Mouse (Mus musculus) lung, embryonic 16.5 days (tissue): ENCODE measurements around the gene Aldoc. TPM values are rescaled to one million over a fixed set of nuclear protein-coding genes. Genes with fewer than 3 reads are reported as not detected.

Source experiments
- ATAC-seq: fragments of 200-750 bp; cut with Nextera tagmentation; 2 replicates; pipeline ENCODE4 v1.8.0; 2017; ENCODE audit warnings: low read depth, mild to moderate bottlenecking, moderate library complexity
- H3K27ac ChIP-seq: fragments of 300-500 bp; sonication (generic); 2 replicates; pipeline ENCODE4 v1.5.1; 2014; ENCODE audit warnings: mild to moderate bottlenecking, control low read depth, low read length
- H3K27me3 ChIP-seq: fragments of 300-500 bp; sonication (generic); 2 replicates; pipeline ENCODE4 v1.6.1; 2014; ENCODE audit warnings: low read depth, low read length, mixed read lengths; ENCODE audit not compliant: control insufficient read depth, insufficient read depth
- H3K36me3 ChIP-seq: fragments of 300-500 bp; sonication (generic); 2 replicates; pipeline ENCODE4 v1.6.1; 2014; ENCODE audit warnings: low read length; ENCODE audit not compliant: control insufficient read depth, insufficient read depth
- H3K4me1 ChIP-seq: fragments of 300-500 bp; sonication (generic); replicated peaks from 2 replicates; pipeline ENCODE4 v1.6.1; 2014; ENCODE audit warnings: low read length, mixed read lengths; ENCODE audit not compliant: control insufficient read depth, insufficient read depth
- H3K4me2 ChIP-seq: fragments of 300-500 bp; sonication (generic); 2 replicates; pipeline ENCODE4 v1.6.1; 2014; ENCODE audit warnings: low read depth, low read length, control low read depth
- H3K4me3 ChIP-seq: fragments of 300-500 bp; sonication (generic); 2 replicates; pipeline ENCODE4 v1.5.1; 2014; ENCODE audit warnings: mild to moderate bottlenecking, low read length, control low read depth
- H3K9ac ChIP-seq: fragments of 300-500 bp; sonication (generic); 2 replicates; pipeline ENCODE4 v1.6.1; 2014; ENCODE audit warnings: low read length, control low read depth
- H3K9me3 ChIP-seq: fragments of 300-500 bp; sonication (generic); 2 replicates; pipeline ENCODE4 v1.6.1; 2016; ENCODE audit warnings: low read length; ENCODE audit not compliant: control insufficient read depth
- WGBS: fragments of 180-500 bp; shearing (Covaris S2); extraction: QIAGEN DNeasy Blood & Tissue Kit; methylation state at CpG from one replicate; pipeline ENCODE4 v1.1.7; 2014; 5-methylcytosine and 5-hydroxymethylcytosine counted together
- polyA plus RNA-seq: library from polyadenylated mRNA; unstranded; fragments of >200 nt; fragmentation: Nextera tagmentation; extraction: Ambion mirVana; gene quantifications from 2 replicates; pipeline ENCODE4 v1.2.1, GENCODE M21; 2015

Gene Aldoc
- polyA plus RNA-seq, 1 experiment from 2014 or later, result 8.9 TPM

DNA sequence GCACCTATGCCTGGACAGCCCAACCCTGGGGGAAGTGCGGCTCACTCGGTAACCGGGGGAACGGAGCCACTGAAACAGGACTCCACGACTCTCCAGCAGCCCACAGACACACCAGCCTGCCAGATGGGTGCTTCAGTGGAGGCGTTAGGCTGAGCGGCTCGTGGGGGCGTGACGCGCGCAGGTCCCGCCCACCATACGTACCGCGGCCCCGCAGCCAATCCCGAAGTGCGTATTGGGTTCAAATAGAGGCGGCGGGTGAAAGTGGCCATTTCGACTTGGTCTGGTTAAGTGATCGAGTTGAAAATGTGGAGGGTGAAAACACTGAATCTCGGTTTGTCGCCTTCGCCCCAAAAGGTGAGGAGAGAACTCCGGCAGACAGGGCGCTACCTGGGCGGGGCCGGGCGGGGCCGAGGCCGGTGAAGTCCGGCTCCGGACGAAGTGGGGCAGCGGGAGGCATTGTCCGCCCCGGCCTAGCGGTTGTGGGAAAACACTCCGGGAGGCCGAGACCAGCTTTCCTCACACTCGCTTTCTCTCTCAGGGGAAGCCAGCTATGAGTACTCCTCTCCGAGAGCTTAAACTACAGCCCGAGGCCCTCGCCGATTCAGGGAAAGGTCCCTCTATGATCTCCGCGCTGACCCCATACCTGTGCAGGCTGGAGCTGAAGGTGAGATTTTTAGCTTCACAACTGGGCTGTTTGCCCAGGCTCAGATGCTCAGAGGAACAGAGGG lies 21.2 kb upstream of the Aldoc start, which contains the start of gene Spag5:
Gene Spag5, plus strand, starts transcription at position 173 of the 728 bp plus-strand sequence.
- under 1% methylated on average over 49 of the region's 49 CpGs for WGBS
- peaks cover 4% of the 10 kb centered on the region; the same call in 1 of the 2 replicates for H3K4me1 ChIP-seq
- no peaks in the 10 kb centered on the region for H3K27me3 ChIP-seq
- peak within 1 kb of the TSS; percentile 86 for H3K4me3 ChIP-seq
- H3K9ac ChIP-seq, result peak within 1 kb of the TSS; percentile 87
- H3K4me2 ChIP-seq, result peak within 1 kb of the TSS; percentile 83
- H3K27ac ChIP-seq, result peak within 1 kb of the TSS; percentile 82
- peak; percentile 100 for ATAC-seq
- no peaks in the 10 kb centered on the region for H3K9me3 ChIP-seq
- peaks cover 16% of the 10 kb centered on the region for H3K36me3 ChIP-seq

DNA sequence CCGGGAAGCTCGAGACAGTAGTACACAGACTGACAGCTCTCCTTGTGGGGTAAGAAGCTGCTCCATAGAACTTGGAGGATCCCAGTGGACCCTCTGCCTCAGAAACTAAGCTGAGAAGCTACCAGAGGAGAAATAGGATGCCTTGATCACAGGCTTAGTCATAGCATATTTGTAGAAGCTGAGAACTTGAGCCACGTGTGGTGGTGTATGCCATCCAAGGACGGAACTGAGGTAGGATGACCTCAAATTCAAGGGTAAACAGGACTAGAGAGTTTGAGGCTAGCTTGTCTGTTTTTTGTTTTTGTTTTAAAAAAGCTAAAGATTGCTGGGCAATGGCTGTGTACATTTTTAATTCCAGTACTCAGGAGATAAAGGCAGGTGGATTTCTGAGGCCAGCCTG lies 17.5 kb upstream of the Aldoc start:
- WGBS, result 82% methylated on average over 4 of the region's 4 CpGs
- peaks cover 27% of the 10 kb centered on the region for H3K36me3 ChIP-seq
- no peak for ATAC-seq
- no peaks in the 10 kb centered on the region for H3K9me3 ChIP-seq
- H3K4me2 ChIP-seq, result no peak overlapping the region
- no peak overlapping the region for H3K4me3 ChIP-seq
- no peaks in the 10 kb centered on the region for H3K27me3 ChIP-seq
- no peak overlapping the region for H3K9ac ChIP-seq
- H3K4me1 ChIP-seq, result peaks cover 7% of the 10 kb centered on the region; the same call in 1 of the 2 replicates
- no peak overlapping the region for H3K27ac ChIP-seq

- Histone ChIP-seq H3K27me3 (no peaks in the 10 kb centered on the region), H3K36me3 (peaks cover 44% of the 10 kb centered on the region), H3K4me3 (no peak overlapping the region), H3K27ac (no peak overlapping the region), H3K4me2 (no peak overlapping the region), H3K9me3 (no peaks in the 10 kb centered on the region), H3K9ac (no peak overlapping the region), H3K4me1 (0 out of 2 replicates have a peak, but pooled peaks cover 4% of the 10 kb centered on the region)
- ATAC-seq, result no peak
- WGBS, result 90% methylated on average over 8 of the region's 8 CpGs
These were observed 11.8 kb upstream of the Aldoc start for GRCm38 (mm10) chr11:78310861-78311511.

DNA sequence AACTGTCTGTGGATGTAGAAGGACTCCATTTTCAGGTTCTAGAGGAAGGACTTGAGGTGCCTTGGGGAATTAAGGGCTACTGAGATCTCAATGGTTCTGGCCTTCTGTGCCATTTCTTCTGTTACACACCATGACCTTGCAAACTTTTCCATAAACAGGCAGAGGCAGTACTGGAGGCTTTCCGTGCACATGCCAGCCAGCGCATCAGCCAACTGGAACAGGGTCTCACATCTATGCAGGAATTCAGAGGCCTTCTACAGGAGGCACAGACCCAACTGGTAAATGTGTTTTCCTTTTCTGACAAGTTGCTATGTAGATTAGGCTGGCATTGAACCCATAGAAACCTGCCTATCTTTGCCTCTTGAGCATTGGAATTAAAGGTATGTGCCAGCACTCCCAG lies 9.1 kb upstream of the Aldoc start:
- no peak overlapping the region for H3K9ac ChIP-seq
- no peaks in the 10 kb centered on the region for H3K27me3 ChIP-seq
- ATAC-seq, result no peak
- H3K4me2 ChIP-seq, result no peak overlapping the region
- no peaks in the 10 kb centered on the region for H3K4me1 ChIP-seq
- no peak overlapping the region for H3K27ac ChIP-seq
- H3K4me3 ChIP-seq, result no peak overlapping the region
- H3K36me3 ChIP-seq, result peaks cover 56% of the 10 kb centered on the region
- no peaks in the 10 kb centered on the region for H3K9me3 ChIP-seq
- 92% methylated on average over 2 of the region's 2 CpGs for WGBS

- H3K4me1 ChIP-seq, result peaks cover 9% of the 10 kb centered on the region
- H3K27ac ChIP-seq, result no peak overlapping the region
- no peak overlapping the region for H3K4me2 ChIP-seq
- no peaks in the 10 kb centered on the region for H3K27me3 ChIP-seq
- H3K9ac ChIP-seq, result no peak overlapping the region
- no peaks in the 10 kb centered on the region for H3K9me3 ChIP-seq
- ATAC-seq, result no peak
- H3K4me3 ChIP-seq, result no peak overlapping the region
- WGBS, result 90% methylated on average over 2 of the region's 2 CpGs
- H3K36me3 ChIP-seq, result peaks cover 60% of the 10 kb centered on the region
These were observed 4.4 kb upstream of the Aldoc start for GRCm38 (mm10) chr11:78318411-78318810.

- H3K4me2 ChIP-seq, result 0 out of 2 replicates have a peak overlapping the region, but pooled peaks have one; percentile 44
- 32% methylated on average over 2 of the region's 2 CpGs for WGBS
- H3K36me3 ChIP-seq, result peaks cover 32% of the 10 kb centered on the region
- H3K4me3 ChIP-seq, result no peak overlapping the region
- H3K9me3 ChIP-seq, result no peaks in the 10 kb centered on the region
- peak; percentile 13 for ATAC-seq
- peak overlapping the region; percentile 60 for H3K27ac ChIP-seq
- H3K4me1 ChIP-seq, result peaks cover 10% of the 10 kb centered on the region
- H3K9ac ChIP-seq, result no peak overlapping the region
- no peaks in the 10 kb centered on the region for H3K27me3 ChIP-seq
These were observed 514 bp upstream of the Aldoc start for GRCm38 (mm10) chr11:78322076-78322831.

GRCm38 (mm10) chr11:78324000-78324785 lies 1.4 kb downstream of the Aldoc start:
- Histone ChIP-seq H3K4me3 (no peak overlapping the region), H3K4me1 (peaks cover 16% of the 10 kb centered on the region), H3K36me3 (peaks cover 17% of the 10 kb centered on the region), H3K27me3 (no peaks in the 10 kb centered on the region), H3K9ac (no peak overlapping the region), H3K4me2 (no peak overlapping the region), H3K27ac (no peak overlapping the region), H3K9me3 (no peaks in the 10 kb centered on the region)
- 78% methylated on average over 15 of the region's 15 CpGs for WGBS
- no peak for ATAC-seq

DNA sequence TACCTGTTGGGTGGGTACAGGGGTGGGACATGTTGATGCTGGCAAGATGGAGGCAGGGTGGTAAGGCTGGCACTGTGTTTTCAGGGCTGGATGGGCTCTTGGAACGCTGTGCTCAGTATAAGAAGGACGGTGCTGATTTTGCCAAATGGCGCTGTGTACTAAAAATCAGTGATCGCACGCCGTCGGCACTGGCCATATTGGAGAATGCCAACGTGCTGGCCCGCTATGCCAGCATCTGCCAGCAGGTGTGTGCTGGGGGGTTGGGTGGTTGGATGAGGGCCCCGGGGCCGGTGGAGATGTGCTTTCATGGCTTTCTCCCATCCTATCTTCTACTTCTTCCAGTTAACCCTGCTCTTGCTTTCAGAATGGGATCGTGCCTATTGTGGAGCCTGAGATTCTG lies 2.2 kb downstream of the Aldoc start:
- Histone ChIP-seq H3K4me3 (no peak overlapping the region), H3K9me3 (no peaks in the 10 kb centered on the region), H3K36me3 (peaks cover 11% of the 10 kb centered on the region), H3K4me1 (peaks cover 20% of the 10 kb centered on the region), H3K27ac (no peak overlapping the region), H3K9ac (no peak overlapping the region), H3K4me2 (no peak overlapping the region), H3K27me3 (no peaks in the 10 kb centered on the region)
- WGBS, result 93% methylated on average over 12 of the region's 12 CpGs
- ATAC-seq, result no peak
